Mouse (Mus musculus) duodenum, adult 2 months (tissue): ENCODE measurements around the gene Gfap. TPM values are rescaled to one million over a fixed set of nuclear protein-coding genes. Genes with fewer than 3 reads are reported as not detected.

Experiments
- polyA plus RNA-seq: library from polyadenylated mRNA; depleted of rRNA; stranded (reverse); fragments of >200 nt; gene quantifications from 2 replicates; pipeline ENCODE4 v1.2.3, GENCODE M21; 2012; ENCODE audit warnings: low replicate concordance; rRNA removed

Gene Gfap
- polyA plus RNA-seq, result 0.30 and 0.81 TPM in 2 replicates

DNA sequence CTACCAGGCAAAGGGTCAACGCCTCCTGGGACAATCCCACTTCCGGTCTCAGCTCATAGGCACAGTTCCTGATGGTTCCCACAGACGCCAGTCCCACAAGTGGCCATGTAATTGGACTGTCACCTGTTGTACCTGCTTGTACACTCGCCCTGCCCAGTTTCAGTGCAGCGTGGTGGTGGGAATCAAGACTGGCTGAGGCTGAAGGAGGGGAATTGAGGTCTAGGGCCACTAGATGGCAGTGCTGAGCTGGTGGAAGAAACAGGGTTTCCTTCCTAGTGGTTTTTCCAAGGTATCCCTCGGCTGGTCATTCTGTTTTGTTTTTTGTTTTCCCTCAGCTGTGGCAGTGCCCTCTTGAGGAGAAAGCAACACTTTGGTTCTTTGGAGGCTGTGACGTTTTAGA is at the start of gene Gfap:
Gene Gfap (minus strand): TSS at position 150 of the 400 bp plus-strand sequence.

DNA sequence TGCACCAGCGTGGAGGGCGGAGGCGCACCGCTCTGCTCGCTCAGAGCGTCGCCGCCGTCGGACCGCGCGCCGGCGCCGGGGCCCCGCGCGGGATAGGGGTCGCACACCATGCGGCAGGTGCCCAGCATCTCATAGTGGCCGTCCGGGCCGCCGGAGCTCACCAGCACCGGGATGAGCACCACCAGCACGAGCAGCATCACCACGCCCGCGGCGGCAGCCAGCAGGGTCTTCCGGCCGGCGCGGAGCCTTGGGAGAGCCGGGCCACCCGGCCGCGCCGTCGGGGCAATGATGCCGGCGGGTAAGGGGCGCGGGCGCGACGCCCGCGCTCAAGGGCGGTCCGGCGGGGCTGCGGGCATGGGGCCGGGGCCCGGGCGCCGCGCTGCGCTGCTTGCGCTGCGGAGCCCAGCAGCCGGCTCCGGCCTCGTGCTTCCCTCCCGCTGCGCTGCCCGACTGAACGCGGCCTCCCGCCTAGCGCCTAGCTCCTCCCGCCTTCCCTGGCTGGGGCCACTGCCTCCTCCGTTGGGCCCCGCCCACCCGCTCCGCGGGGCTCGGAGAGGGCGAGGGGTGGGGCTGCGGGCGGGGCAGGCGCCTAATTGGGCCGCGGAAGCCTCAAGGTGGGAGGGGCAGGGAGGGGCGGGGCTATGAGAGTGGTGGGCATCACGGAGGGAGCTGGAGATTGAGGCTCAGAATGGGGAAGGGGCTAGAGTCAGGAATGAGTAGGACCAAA is 45.7 kb upstream of the Gfap start, which contains the start of gene C1ql1:
Gene C1ql1 (minus strand): TSS at position 424 of the 727 bp plus-strand sequence.

DNA sequence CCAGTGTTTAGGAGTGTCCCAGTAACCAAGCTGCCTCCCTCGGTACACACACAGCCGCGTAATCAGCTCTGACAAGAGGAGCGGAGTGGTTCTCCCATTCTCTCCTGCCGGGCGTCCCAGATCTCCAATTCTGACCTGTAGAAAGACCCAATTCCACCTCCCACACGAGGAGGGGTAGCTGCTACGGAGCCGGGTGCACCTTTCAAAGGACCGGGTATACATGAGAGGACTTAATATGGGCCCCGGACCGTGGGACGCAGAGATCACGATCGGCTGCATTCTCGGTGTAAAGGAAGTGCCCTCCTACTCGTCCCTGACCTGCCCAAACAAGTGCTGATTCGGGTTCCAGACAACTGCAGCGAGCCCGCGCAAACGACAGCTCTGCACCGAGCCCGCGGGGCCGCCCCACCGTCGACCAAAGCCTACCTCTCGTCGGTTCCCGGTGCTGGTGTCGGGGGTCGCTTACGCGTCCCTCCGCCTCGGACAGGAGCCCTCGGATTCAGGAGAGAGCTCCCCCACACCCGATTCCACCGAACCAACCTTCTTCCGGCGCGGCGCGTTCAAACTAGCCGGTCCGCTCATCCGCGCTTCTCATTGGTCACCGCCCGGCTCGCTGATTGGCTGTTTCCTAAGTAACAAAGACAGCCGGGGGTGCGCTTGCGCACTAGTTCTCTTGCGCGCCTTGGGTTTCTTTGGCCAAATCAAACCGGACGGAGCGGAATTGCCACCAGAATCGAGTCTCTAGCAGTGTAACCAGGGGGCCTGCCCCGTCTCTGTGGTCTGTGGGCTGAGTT is 24.0 kb upstream of the Gfap start, which contains the start of gene Kif18b:
Gene Kif18b (minus strand): TSS at position 568 of the 794 bp plus-strand sequence.

DNA sequence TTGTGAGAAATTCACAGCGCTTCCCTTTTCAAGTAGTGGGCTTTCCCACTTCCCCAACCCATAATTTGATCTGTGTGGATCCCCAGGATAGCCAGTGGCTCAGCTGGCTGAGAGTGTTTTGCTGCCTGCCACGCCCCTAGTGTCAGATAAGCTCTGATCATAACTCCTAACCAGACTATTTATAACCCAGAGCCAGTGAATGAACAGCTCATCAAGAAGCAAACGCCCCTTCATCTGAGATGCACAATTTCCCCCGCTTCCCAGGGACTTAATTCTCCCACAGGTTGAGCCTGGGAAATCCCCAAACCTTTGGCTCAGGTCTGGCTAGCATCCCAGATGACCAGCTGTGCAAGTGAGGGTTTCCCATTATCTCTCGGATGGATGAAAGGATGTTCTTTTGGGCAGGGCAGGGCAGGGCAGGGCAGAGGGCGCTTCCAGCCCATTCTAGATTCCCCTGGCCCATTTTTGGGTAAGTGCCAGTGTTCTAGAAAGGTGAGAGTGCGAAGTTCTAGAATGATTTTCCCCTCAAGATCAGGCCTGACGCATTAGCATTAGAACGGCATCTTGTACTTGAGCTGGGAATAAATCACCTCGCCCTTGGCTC is 16.0 kb downstream of the Gfap start, which contains the start of gene Fam187a:
Gene Fam187a (plus strand): TSS at position 554 of the 604 bp plus-strand sequence.

DNA sequence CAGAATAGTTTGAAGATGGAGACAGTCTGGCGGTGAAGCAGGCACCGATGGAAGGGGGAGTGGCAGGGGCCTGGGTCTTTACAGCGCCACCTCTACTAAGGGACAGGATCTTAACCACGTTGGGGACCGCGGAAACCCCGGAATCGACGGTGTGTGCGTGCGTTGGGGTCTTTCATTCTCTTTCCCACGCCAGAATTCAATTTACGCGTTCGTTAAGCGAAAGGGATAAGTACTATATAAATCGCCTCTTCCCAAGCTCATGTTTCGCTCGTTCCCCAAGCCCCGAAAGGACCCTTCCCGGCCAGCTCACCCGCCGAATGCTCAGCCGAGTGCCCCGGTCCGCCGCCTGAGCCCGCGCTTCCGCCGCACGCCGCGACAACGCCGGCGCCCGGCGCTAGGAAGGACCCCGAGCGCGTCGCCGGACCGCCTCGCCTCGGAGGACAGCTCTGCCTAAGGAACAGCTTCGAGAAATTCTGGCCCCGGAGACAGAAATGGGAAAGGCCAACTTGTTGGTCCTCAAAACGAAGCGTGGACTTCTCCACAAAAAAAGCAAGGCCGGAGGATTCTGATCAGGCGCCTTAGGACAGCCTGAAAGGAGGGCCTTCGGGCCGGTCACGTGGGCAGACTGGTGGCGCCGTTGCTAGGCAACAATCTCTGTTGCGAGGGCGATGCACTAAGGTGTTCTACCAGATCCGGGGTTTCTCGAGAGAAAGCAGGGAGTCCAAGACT is 20.0 kb downstream of the Gfap start, which contains the start of the genes Eftud2 and Ccdc103:
Gene Eftud2 (minus strand): TSS at position 401 of the 729 bp plus-strand sequence.
Gene Ccdc103 (plus strand): TSS at position 620 of the 729 bp plus-strand sequence.

Other genes with a start within 250 kb of the Gfap start
- gene Meioc, start 237.2 kb downstream of the Gfap start, polyA plus RNA-seq, result not detected in 2 replicates
- 1.1 and 1.3 TPM in 2 replicates for gene Ccdc43, start 203.1 kb downstream of the Gfap start, polyA plus RNA-seq
- gene Adam11, start 139.5 kb downstream of the Gfap start, polyA plus RNA-seq, result 4.8 and 5.4 TPM in 2 replicates
- 0.77 and 1.4 TPM in 2 replicates for gene Gjc1, start 81.2 kb downstream of the Gfap start, polyA plus RNA-seq
- 0.82 TPM in 1 of 2 replicates, not detected in the other for gene Higd1b, start 65.1 kb downstream of the Gfap start, polyA plus RNA-seq
- 109 and 119 TPM in 2 replicates for gene Eftud2, start 19.9 kb downstream of the Gfap start, polyA plus RNA-seq
- gene Ccdc103, start 19.7 kb downstream of the Gfap start, polyA plus RNA-seq, result not detected in 2 replicates
- not detected in 2 replicates for gene Fam187a, start 15.7 kb downstream of the Gfap start, polyA plus RNA-seq
- gene Kif18b, start 24.2 kb upstream of the Gfap start, polyA plus RNA-seq, result 3.2 and 4.7 TPM in 2 replicates
- 0.40 and 0.77 TPM in 2 replicates for gene C1ql1, start 45.8 kb upstream of the Gfap start, polyA plus RNA-seq
- 18.1 and 18.6 TPM in 2 replicates for gene Nmt1, start 127.3 kb upstream of the Gfap start, polyA plus RNA-seq
- gene Dcakd, start 127.4 kb upstream of the Gfap start, polyA plus RNA-seq, result 51.3 and 51.6 TPM in 2 replicates
- 5.3 and 6.8 TPM in 2 replicates for gene Plcd3, start 200.7 kb upstream of the Gfap start, polyA plus RNA-seq
- gene Acbd4, start 200.8 kb upstream of the Gfap start, polyA plus RNA-seq, result 108 and 223 TPM in 2 replicates
- gene Hexim1, start 215.3 kb upstream of the Gfap start, polyA plus RNA-seq, result 6.7 and 9.3 TPM in 2 replicates
- gene Hexim2, start 231.5 kb upstream of the Gfap start, polyA plus RNA-seq, result 1.1 and 1.6 TPM in 2 replicates